Mouse (Mus musculus) cerebellum, adult 2 months (tissue): Measurements from ENCODE around the gene Cnbp.
A peak's percentile ranks its signal among the peaks of the same experiment; 100 is the strongest.

ENCODE experiments used
- CTCF ChIP-seq: fragments of 200-500 bp; IDR thresholded peaks from 2 replicates; pipeline ENCODE4 v1.5.1; 2011; ENCODE audit warnings: low read depth, mild to moderate bottlenecking, control low read depth, low read length, moderate library complexity, borderline replicate concordance; ENCODE audit not compliant: insufficient read depth
- POLR2A ChIP-seq: fragments of 200-500 bp; IDR thresholded peaks from 2 replicates; pipeline ENCODE4 v1.6.1; 2011; ENCODE audit warnings: low read length, control low read depth, borderline replicate concordance; ENCODE audit not compliant: insufficient read depth

GRCm38 (mm10) chr6:87887594-87888233 lies 36.8 kb upstream of the Cnbp start, which contains the start of gene Copg1:
- TF ChIP-seq POLR2A, result peak; percentile 85; the same call in 1 of the 2 replicates
- TF ChIP-seq CTCF, result peak; percentile 85
